Mouse (Mus musculus) right cerebral cortex, postnatal 14 days (tissue): ENCODE results near the gene Scgb1c1.
A peak's percentile ranks its signal among the peaks of the same experiment; 100 is the strongest.

Experiments used
- DNase-seq: peaks from one replicate; pipeline ENCODE4 v3.0.0; 2022

Gene Scgb1c1

GRCm38 (mm10) chr7:140845683-140846082 lies 336 bp downstream of the Scgb1c1 start:
- DNase-seq, result no peak

- no peak for DNase-seq
Observed at GRCm38 (mm10) chr7:140846676-140847075, 1.3 kb downstream of the Scgb1c1 start.

GRCm38 (mm10) chr7:140847755-140848580 lies 2.6 kb downstream of the Scgb1c1 start, which contains the start of gene Odf3:
Gene Odf3, plus strand, starts transcription at chr7:140847805.
- DNase-seq, result peak; percentile 56

GRCm38 (mm10) chr7:140848591-140848990 lies 3.2 kb downstream of the Scgb1c1 start:
- no peak for DNase-seq

GRCm38 (mm10) chr7:140851916-140852315 lies 6.6 kb downstream of the Scgb1c1 start:
- no peak for DNase-seq

GRCm38 (mm10) chr7:140853386-140853785 lies 8.0 kb downstream of the Scgb1c1 start:
- no peak for DNase-seq

- no peak for DNase-seq
Observed at GRCm38 (mm10) chr7:140854483-140854882, 9.1 kb downstream of the Scgb1c1 start.

GRCm38 (mm10) chr7:140855181-140855580 lies 9.8 kb downstream of the Scgb1c1 start:
- no peak for DNase-seq

GRCm38 (mm10) chr7:140855860-140856784 lies 10.8 kb downstream of the Scgb1c1 start, which contains the start of gene Gm45785:
Gene Gm45785, minus strand, starts transcription at chr7:140856331.
- DNase-seq, result peak; percentile 76

- DNase-seq, result peak; percentile 82
Observed at GRCm38 (mm10) chr7:140856785-140857549, 11.6 kb downstream of the Scgb1c1 start, which contains the start of gene Ric8a. Gene Ric8a, plus strand, starts transcription at chr7:140856957.

GRCm38 (mm10) chr7:140857550-140858505 lies 12.5 kb downstream of the Scgb1c1 start, which contains the start of gene Bet1l:
Gene Bet1l, minus strand, starts transcription at chr7:140857577.
- DNase-seq, result no peak

- DNase-seq, result no peak
Observed at GRCm38 (mm10) chr7:140858746-140859145, 13.4 kb downstream of the Scgb1c1 start.

GRCm38 (mm10) chr7:140859997-140860396 lies 14.7 kb downstream of the Scgb1c1 start:
- no peak for DNase-seq

- no peak for DNase-seq
Observed at GRCm38 (mm10) chr7:140860728-140861127, 15.4 kb downstream of the Scgb1c1 start.

GRCm38 (mm10) chr7:140864761-140865160 lies 19.4 kb downstream of the Scgb1c1 start:
- no peak for DNase-seq

GRCm38 (mm10) chr7:140874224-140874623 lies 28.9 kb downstream of the Scgb1c1 start:
- no peak for DNase-seq

- DNase-seq, result no peak
Observed at GRCm38 (mm10) chr7:140877364-140877763, 32.0 kb downstream of the Scgb1c1 start.

- DNase-seq, result no peak
Observed at GRCm38 (mm10) chr7:140879355-140879754, 34.0 kb downstream of the Scgb1c1 start.

GRCm38 (mm10) chr7:140880419-140880818 lies 35.1 kb downstream of the Scgb1c1 start:
- no peak for DNase-seq

GRCm38 (mm10) chr7:140880865-140881515 lies 35.6 kb downstream of the Scgb1c1 start:
- no peak for DNase-seq
